In the genomic region with DNA sequence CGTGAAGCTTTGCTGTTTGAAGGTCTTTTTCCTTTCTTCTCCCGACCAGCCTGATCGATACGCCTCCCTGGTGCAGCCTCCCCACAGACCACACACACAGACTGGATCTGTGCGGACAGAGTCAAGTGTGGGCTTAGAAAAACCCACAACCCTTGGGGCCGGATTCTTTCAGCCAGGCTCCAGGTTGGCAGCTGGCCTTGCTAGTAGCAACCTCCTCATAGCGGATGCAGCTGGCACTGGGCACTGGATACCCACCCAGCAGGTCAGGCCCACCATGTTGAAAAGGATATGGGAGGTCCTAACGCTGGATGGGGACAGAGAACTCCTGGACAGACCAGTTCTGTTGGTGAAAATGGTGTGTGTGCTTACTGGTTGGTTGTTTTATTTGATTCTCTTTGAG, we compare ENCODE assay signal across 21 mouse cellular contexts.
"Had no signal": no experiment of that assay in that cellular context is flagged by ENCODE, and none has a peak within 500 bp of the region (broad histone marks: within the 10 kb centered on the region; RNA-seq: fewer than 3 reads in every experiment).

No protein-coding gene starts in this region.

- ATAC-seq: intestine, postnatal 0 days; liver, postnatal 0 days had no signal

- H3K9me3 ChIP-seq: limb, embryonic 12.5 days; limb, embryonic 15.5 days; lung, embryonic 15.5 days; midbrain, embryonic 12.5 days; stomach, embryonic 15.5 days had no signal

- H3K4me3 ChIP-seq: layer of hippocampus, adult 2 months; left cerebral cortex, adult 2 months; limb, embryonic 15.5 days; lung, embryonic 15.5 days; megakaryocyte, embryonic 14.5 days; midbrain, embryonic 12.5 days; stomach, embryonic 15.5 days had no signal

- H3K9ac ChIP-seq: limb, embryonic 12.5 days; limb, embryonic 15.5 days; liver, embryonic 14.5 days; liver, postnatal 0 days; lung, embryonic 15.5 days; midbrain, embryonic 12.5 days; stomach, embryonic 15.5 days had no signal

- H3K27me3 ChIP-seq: lung, embryonic 15.5 days; stomach, embryonic 15.5 days had no signal

- DNase-seq: kidney, adult 2 months; kidney, postnatal 25 days; layer of hippocampus, adult 9-11 months; liver, postnatal 0 days; lung, postnatal 14 days; right cerebral cortex, postnatal 14 days; right cerebral cortex, postnatal 4 days; thymus, adult 18-20 months; thymus, postnatal 36 days had no signal

- H3K4me1 ChIP-seq: stomach, embryonic 15.5 days had no signal

- H3K4me2 ChIP-seq: liver, embryonic 11.5 days; midbrain, embryonic 12.5 days had no signal

- H3K27ac ChIP-seq: kidney, postnatal 0 days; layer of hippocampus, adult 2 months; left cerebral cortex, adult 2 months; limb, embryonic 12.5 days; limb, embryonic 15.5 days; liver, embryonic 14.5 days; lung, embryonic 15.5 days; midbrain, embryonic 12.5 days; stomach, embryonic 15.5 days had no signal

- H3K36me3 ChIP-seq: limb, embryonic 12.5 days; limb, embryonic 15.5 days; lung, embryonic 15.5 days; midbrain, embryonic 12.5 days; stomach, embryonic 15.5 days had no signal
